Mouse (Mus musculus) G1E (cell line): ENCODE results near the gene Crtac1.

Experiments used
- CTCF ChIP-seq: IDR thresholded peaks from 2 replicates; pipeline ENCODE4 v1.5.1; 2012; ENCODE audit warnings: low read depth, low read length, inconsistent platforms, mixed read lengths
- GATA1 ChIP-seq: IDR thresholded peaks from 2 replicates; pipeline ENCODE4 v1.6.1; 2012; ENCODE audit warnings: borderline replicate concordance, low read length, inconsistent platforms, mixed read lengths
- GATA2 ChIP-seq: IDR thresholded peaks from 2 replicates; pipeline ENCODE4 v1.6.1; 2012; ENCODE audit warnings: low read depth, low read length, inconsistent platforms, borderline replicate concordance
- POLR2AphosphoS5 ChIP-seq: IDR thresholded peaks from 2 replicates; pipeline ENCODE4 v1.6.1; 2012; ENCODE audit warnings: low read depth, low read length, inconsistent platforms; ENCODE audit not compliant: insufficient replicate concordance
- TAL1 ChIP-seq: conservative IDR thresholded peaks from 2 replicates; pipeline ENCODE4 v1.6.1; 2012; ENCODE audit warnings: low read depth, low read length, inconsistent platforms, mixed read lengths

GRCm38 (mm10) chr19:42461851-42462250 lies 30.3 kb upstream of the Crtac1 start:
- no peak for TF ChIP-seq CTCF
- no peak for TF ChIP-seq GATA1
- no peak for TF ChIP-seq TAL1
- no peak for TF ChIP-seq POLR2AphosphoS5
- TF ChIP-seq GATA2 = no peak
